Mouse (Mus musculus) telencephalon, adult 2 months (tissue): ENCODE data around the gene Oosp2.

ENCODE experiments used
- DNase-seq: peaks from one replicate; pipeline ENCODE4 v3.0.0-alpha.2; 2011; ENCODE audit warnings: low read depth, low spot score

Oosp2 gene

GRCm38 (mm10) chr19:11660459-11660858 lies at the start of gene Oosp2:
TSS of gene Oosp2 (minus strand) at chr19:11660559.
- no peak for DNase-seq

- DNase-seq, result no peak
Measured at GRCm38 (mm10) chr19:11698342-11698741, 38.0 kb upstream of the Oosp2 start.

GRCm38 (mm10) chr19:11696755-11697154 lies 36.4 kb upstream of the Oosp2 start, which contains the start of gene Oosp3:
TSS of gene Oosp3 (plus strand) at chr19:11697055.
- DNase-seq, result no peak

GRCm38 (mm10) chr19:11691454-11691853 lies 31.1 kb upstream of the Oosp2 start:
- no peak for DNase-seq

- no peak for DNase-seq
Measured at GRCm38 (mm10) chr19:11690839-11691238, 30.5 kb upstream of the Oosp2 start, which contains the start of gene Oosp1. TSS of gene Oosp1 (minus strand) at chr19:11691150.

GRCm38 (mm10) chr19:11661562-11661961 lies 1.2 kb upstream of the Oosp2 start:
- DNase-seq, result no peak

- DNase-seq, result no peak
Measured at GRCm38 (mm10) chr19:11659142-11659541, 1.2 kb downstream of the Oosp2 start.

GRCm38 (mm10) chr19:11649564-11649963 lies 10.8 kb downstream of the Oosp2 start:
- DNase-seq, result no peak

- DNase-seq, result no peak
Measured at GRCm38 (mm10) chr19:11646166-11646565, 14.2 kb downstream of the Oosp2 start.

GRCm38 (mm10) chr19:11640732-11641131 lies 19.6 kb downstream of the Oosp2 start, which contains the start of gene Ms4a3:
TSS of gene Ms4a3 (minus strand) at chr19:11640851.
- no peak for DNase-seq

- no peak for DNase-seq
Measured at GRCm38 (mm10) chr19:11639038-11639437, 21.3 kb downstream of the Oosp2 start.

- DNase-seq, result no peak
Measured at GRCm38 (mm10) chr19:11635572-11635971, 24.8 kb downstream of the Oosp2 start.

- DNase-seq, result no peak
Measured at GRCm38 (mm10) chr19:11634330-11634729, 26.0 kb downstream of the Oosp2 start.

GRCm38 (mm10) chr19:11633732-11634131 lies 26.6 kb downstream of the Oosp2 start:
- DNase-seq, result no peak

GRCm38 (mm10) chr19:11625231-11625630 lies 35.1 kb downstream of the Oosp2 start:
- no peak for DNase-seq

- DNase-seq, result no peak
Measured at GRCm38 (mm10) chr19:11624800-11625199, 35.6 kb downstream of the Oosp2 start.

- DNase-seq, result no peak
Measured at GRCm38 (mm10) chr19:11623551-11623950, 36.8 kb downstream of the Oosp2 start, which contains the start of gene Ms4a2. TSS of gene Ms4a2 (minus strand) at chr19:11623719.

- DNase-seq, result no peak
Measured at GRCm38 (mm10) chr19:11617983-11618382, 42.4 kb downstream of the Oosp2 start.

GRCm38 (mm10) chr19:11614805-11615204 lies 45.6 kb downstream of the Oosp2 start:
- no peak for DNase-seq

- DNase-seq, result no peak
Measured at GRCm38 (mm10) chr19:11613776-11614443, 46.4 kb downstream of the Oosp2 start.

- DNase-seq, result no peak
Measured at GRCm38 (mm10) chr19:11613084-11613483, 47.3 kb downstream of the Oosp2 start.

GRCm38 (mm10) chr19:11612293-11612692 lies 48.1 kb downstream of the Oosp2 start:
- DNase-seq, result no peak

GRCm38 (mm10) chr19:11611541-11611945 lies 48.8 kb downstream of the Oosp2 start:
- peak; percentile 55 for DNase-seq
